ENCODE assay signal across 9 mouse cellular contexts in genomic region chr12:49400036-49400852, GRCm38 (mm10). TPM values are rescaled to one million over a fixed set of nuclear protein-coding genes. Genes with fewer than 3 reads are reported as not detected.
A peak's percentile ranks its signal among the peaks of the same experiment; 100 is the strongest.
DNase-seq lines count a peak whose midpoint lies in the region; ATAC-seq and TF ChIP-seq lines count a peak whose summit lies in the region.
"Had no signal": no experiment of that assay in that cellular context is flagged by ENCODE, and none has a peak within 500 bp of the region (broad histone marks: within the 10 kb centered on the region; RNA-seq: fewer than 3 reads in every experiment).

No protein-coding gene starts in this region.

- peak; percentile 16 for ATAC-seq in forebrain, embryonic 16.5 days
- ATAC-seq in midbrain, embryonic 16.5 days, result 0 out of 2 replicates have a peak, but pooled peaks have one; percentile 14
- ATAC-seq in intestine, embryonic 16.5 days, result no peak

- no peaks in the 10 kb centered on the region for H3K9me3 ChIP-seq in embryonic facial prominence, embryonic 10.5 days
- no peaks in the 10 kb centered on the region for H3K9me3 ChIP-seq in forebrain, embryonic 16.5 days (ENCODE audit: control insufficient read depth, low read length)
- H3K9me3 ChIP-seq in midbrain, embryonic 16.5 days (replicated peaks; ENCODE audit: control insufficient read depth, low read length, poor library complexity, severe bottlenecking), result no peaks in the 10 kb centered on the region
- no peaks in the 10 kb centered on the region for H3K9me3 ChIP-seq in intestine, embryonic 16.5 days (ENCODE audit: control insufficient read depth, low read length)

- no peak for DNase-seq in left cerebral cortex, adult 2 months (ENCODE audit: extremely low spot score in 1 of 2, low spot score in 2 of 2)
- DNase-seq in left cerebral cortex, postnatal 4 days, result no peak
- DNase-seq in embryonic facial prominence, embryonic 10.5 days (ENCODE audit: low spot score), result no peak
- no peak for DNase-seq in spleen, postnatal 36 days (ENCODE audit: low spot score in 2 of 2)
- DNase-seq: adrenal gland, adult 2 months had no signal

- peak overlapping the region; percentile 93 for H3K4me2 ChIP-seq in forebrain, embryonic 16.5 days (ENCODE audit: low read length)
- peak overlapping the region; percentile 74; the same call in 1 of the 2 replicates for H3K4me2 ChIP-seq in midbrain, embryonic 16.5 days (ENCODE audit: low read length)
- H3K4me2 ChIP-seq in intestine, embryonic 16.5 days (ENCODE audit: low read depth, low read length), result no peak overlapping the region

- no peak for TF ChIP-seq CTCF in left cerebral cortex, adult 2 months (IDR thresholded peaks at IDR 0.05)

- no peaks in the 10 kb centered on the region for H3K36me3 ChIP-seq in embryonic facial prominence, embryonic 10.5 days (replicated peaks)
- H3K36me3 ChIP-seq in forebrain, embryonic 16.5 days (ENCODE audit: control insufficient read depth, insufficient read depth), result no peaks in the 10 kb centered on the region
- H3K36me3 ChIP-seq in midbrain, embryonic 16.5 days (ENCODE audit: control insufficient read depth, insufficient read depth, low read length), result no peaks in the 10 kb centered on the region
- no peaks in the 10 kb centered on the region for H3K36me3 ChIP-seq in intestine, embryonic 16.5 days (ENCODE audit: control insufficient read depth, insufficient read depth, low read length)

- peaks cover 95% of the 10 kb centered on the region for H3K27me3 ChIP-seq in embryonic facial prominence, embryonic 10.5 days (replicated peaks; ENCODE audit: low read depth, poor library complexity, severe bottlenecking)
- H3K27me3 ChIP-seq in forebrain, embryonic 16.5 days (replicated peaks; ENCODE audit: control insufficient read depth, insufficient read depth, low read length), result no peaks in the 10 kb centered on the region
- peaks cover 41% of the 10 kb centered on the region for H3K27me3 ChIP-seq in midbrain, embryonic 16.5 days (ENCODE audit: control insufficient read depth, insufficient read depth, low read depth, low read length)
- H3K27me3 ChIP-seq in intestine, embryonic 16.5 days (replicated peaks; ENCODE audit: control insufficient read depth, insufficient read depth, low read length), result peaks cover 49% of the 10 kb centered on the region

- H3K9ac ChIP-seq in forebrain, embryonic 16.5 days (replicated peaks; ENCODE audit: low read depth, low read length), result peak overlapping the region; percentile 96
- H3K9ac ChIP-seq in midbrain, embryonic 16.5 days (ENCODE audit: low read depth, low read length), result no peak overlapping the region
- no peak overlapping the region for H3K9ac ChIP-seq in intestine, embryonic 16.5 days (ENCODE audit: low read depth, low read length)

- peak overlapping the region; percentile 99 for H3K27ac ChIP-seq in left cerebral cortex, adult 2 months
- H3K27ac ChIP-seq in embryonic facial prominence, embryonic 10.5 days (replicated peaks), result no peak overlapping the region; the same call in 1 of the 2 replicates
- peak overlapping the region; percentile 100 for H3K27ac ChIP-seq in forebrain, embryonic 16.5 days (ENCODE audit: low read length)
- H3K27ac ChIP-seq in midbrain, embryonic 16.5 days (ENCODE audit: low read length), result no peak overlapping the region; the same call in 1 of the 2 replicates
- no peak overlapping the region for H3K27ac ChIP-seq in intestine, embryonic 16.5 days (ENCODE audit: low read length)

- WGBS in embryonic facial prominence, embryonic 10.5 days, result under 1% methylated on average over 9 of the region's 9 CpGs
- WGBS in forebrain, embryonic 16.5 days, result 1% methylated on average over 9 of the region's 9 CpGs
- WGBS in midbrain, embryonic 16.5 days, result 2% methylated on average over 9 of the region's 9 CpGs
- 4% methylated on average over 9 of the region's 9 CpGs for WGBS in intestine, embryonic 16.5 days

- H3K4me3 ChIP-seq in left cerebral cortex, adult 2 months, result peak overlapping the region; percentile 55
- H3K4me3 ChIP-seq in embryonic facial prominence, embryonic 10.5 days, result peak overlapping the region; percentile 64
- peak overlapping the region; percentile 59 for H3K4me3 ChIP-seq in forebrain, embryonic 16.5 days (replicated peaks; ENCODE audit: low read length)
- no peak overlapping the region for H3K4me3 ChIP-seq in midbrain, embryonic 16.5 days (ENCODE audit: low read depth, low read length)
- no peak overlapping the region for H3K4me3 ChIP-seq in intestine, embryonic 16.5 days (ENCODE audit: low read length)

- H3K4me1 ChIP-seq in embryonic facial prominence, embryonic 10.5 days, result peaks cover 13% of the 10 kb centered on the region
- H3K4me1 ChIP-seq in forebrain, embryonic 16.5 days (replicated peaks; ENCODE audit: control insufficient read depth, insufficient read depth, low read length), result peaks cover 29% of the 10 kb centered on the region
- H3K4me1 ChIP-seq in midbrain, embryonic 16.5 days (ENCODE audit: control insufficient read depth, insufficient read depth, low read length), result peaks cover 10% of the 10 kb centered on the region
- peaks cover 6% of the 10 kb centered on the region for H3K4me1 ChIP-seq in intestine, embryonic 16.5 days (ENCODE audit: control insufficient read depth, insufficient read depth, low read length)

- intact Hi-C loops in left cerebral cortex, adult 2 months (cut with DNase I), result loop anchor here (2.0 to 5.0 kb wide), 3 partner anchors 17 to 901 kb away; partner anchors contain the start of gene Foxg1
- intact Hi-C loops in left cerebral cortex, postnatal 4 days (cut with DNase I), result loop anchor here (5.0 to 10.0 kb wide), 3 partner anchors 75 to 1542 kb away; no protein-coding TSS in a partner anchor

RNA-seq across cellular contexts. Expression of gene Gm43517, which starts 15.3 kb away (rescaled TPM):
- 1 to 10 TPM; 6.9 to 8.6 TPM for total RNA-seq in left cerebral cortex, adult 2 months (2021)
- total RNA-seq in left cerebral cortex, postnatal 4 days (2021), result 10 to 100 TPM; 21.5 to 23.5 TPM
- 0.11 and 0.21 TPM in 2 replicates for polyA plus RNA-seq in embryonic facial prominence, embryonic 10.5 days (2016; fragmentation: Nextera tagmentation; extraction: Ambion mirVana)
- 3.6 and 4.0 TPM in 2 replicates for polyA plus RNA-seq in forebrain, embryonic 16.5 days (2015; fragmentation: Nextera tagmentation; extraction: Ambion mirVana)
- polyA plus RNA-seq in midbrain, embryonic 16.5 days (2015; fragmentation: Nextera tagmentation; extraction: Ambion mirVana), result 0.10 TPM in 1 of 2 replicates, not detected in the other
- polyA plus RNA-seq in intestine, embryonic 16.5 days (2015; fragmentation: Nextera tagmentation; extraction: Ambion mirVana), result not detected in 2 replicates
- total RNA-seq: adrenal gland, adult 2 months had no signal
- polyA plus RNA-seq: adrenal gland, adult 2 months; liver, embryonic 16.5 days had no signal

RNA-seq across cellular contexts. Expression of gene Foxg1, which starts 17.8 kb away (rescaled TPM):
- total RNA-seq in left cerebral cortex, adult 2 months (2021), result 100 to 1,000 TPM; 111 to 112 TPM
- total RNA-seq in left cerebral cortex, postnatal 4 days (2021), result 100 to 1,000 TPM; 247 to 249 TPM
- polyA plus RNA-seq in embryonic facial prominence, embryonic 10.5 days (2016; fragmentation: Nextera tagmentation; extraction: Ambion mirVana), result 3.2 and 4.7 TPM in 2 replicates
- polyA plus RNA-seq in forebrain, embryonic 16.5 days (2015; fragmentation: Nextera tagmentation; extraction: Ambion mirVana), result 92.9 and 103 TPM in 2 replicates
- 1.7 and 2.5 TPM in 2 replicates for polyA plus RNA-seq in midbrain, embryonic 16.5 days (2015; fragmentation: Nextera tagmentation; extraction: Ambion mirVana)
- not detected in 2 replicates for polyA plus RNA-seq in intestine, embryonic 16.5 days (2015; fragmentation: Nextera tagmentation; extraction: Ambion mirVana)
- total RNA-seq: adrenal gland, adult 2 months had no signal
- polyA plus RNA-seq: adrenal gland, adult 2 months; liver, embryonic 16.5 days had no signal

Comparison
In these comparisons a context has a peak if more than half of its experiments do, and no peak if none do; other contexts are left out.
1. H3K27ac ChIP-seq: peak in left cerebral cortex, adult 2 months (single experiment) and forebrain, embryonic 16.5 days (single experiment); none in embryonic facial prominence, embryonic 10.5 days (single experiment), midbrain, embryonic 16.5 days (single experiment) and intestine, embryonic 16.5 days (single experiment).
2. H3K4me3 ChIP-seq: peak in left cerebral cortex, adult 2 months (single experiment), embryonic facial prominence, embryonic 10.5 days (single experiment) and forebrain, embryonic 16.5 days (single experiment); none in midbrain, embryonic 16.5 days (single experiment) and intestine, embryonic 16.5 days (single experiment).
3. RNA of gene Foxg1, which starts 17.8 kb away (polyA plus RNA-seq): 92.9 to 103 TPM in forebrain, embryonic 16.5 days; 3.2 to 4.7 TPM in embryonic facial prominence, embryonic 10.5 days, 1.7 to 2.5 TPM in midbrain, embryonic 16.5 days and not detected in intestine, embryonic 16.5 days; every median in the first group is over 10 times any median in the second.